Mouse (Mus musculus): ENCODE measurements around the gene Apoc4.
A peak's percentile ranks its signal among the peaks of the same experiment; 100 is the strongest.

The Apoc4 gene

GRCm38 (mm10) chr7:19676662-19677061 is 4.6 kb downstream of the Apoc4 start:
- DNase-seq (ENCODE audit: low spot score), result no peak

- DNase-seq (ENCODE audit: low spot score), result no peak
These were observed 5.5 kb downstream of the Apoc4 start for GRCm38 (mm10) chr7:19675824-19676223.

- DNase-seq (ENCODE audit: low spot score), result no peak
These were observed 8.1 kb downstream of the Apoc4 start for GRCm38 (mm10) chr7:19673083-19673699.

GRCm38 (mm10) chr7:19671511-19671910 is 9.8 kb downstream of the Apoc4 start:
- DNase-seq (ENCODE audit: low spot score), result no peak

- peak; percentile 97 for DNase-seq (ENCODE audit: low spot score)
These were observed 12.1 kb downstream of the Apoc4 start for GRCm38 (mm10) chr7:19668947-19669721.

- DNase-seq (ENCODE audit: low spot score), result no peak
These were observed 13.8 kb downstream of the Apoc4 start for GRCm38 (mm10) chr7:19667434-19667833.

GRCm38 (mm10) chr7:19666750-19667149 is 14.5 kb downstream of the Apoc4 start:
- peak; percentile 12 for DNase-seq (ENCODE audit: low spot score)

GRCm38 (mm10) chr7:19664955-19665841 is 16.1 kb downstream of the Apoc4 start, which contains the start of gene Clptm1:
Clptm1 (minus strand) TSS chr7:19665033.
- DNase-seq (ENCODE audit: low spot score), result peak; percentile 98

- DNase-seq (ENCODE audit: low spot score), result no peak
These were observed 16.8 kb downstream of the Apoc4 start for GRCm38 (mm10) chr7:19664455-19664954.

- DNase-seq (ENCODE audit: low spot score), result no peak
These were observed 17.3 kb downstream of the Apoc4 start for GRCm38 (mm10) chr7:19663940-19664339.

- no peak for DNase-seq (ENCODE audit: low spot score)
These were observed 28.7 kb downstream of the Apoc4 start for GRCm38 (mm10) chr7:19652614-19653013.

- DNase-seq (ENCODE audit: low spot score), result no peak
These were observed 30.1 kb downstream of the Apoc4 start for GRCm38 (mm10) chr7:19651063-19651786.

GRCm38 (mm10) chr7:19641223-19641622 is 40.1 kb downstream of the Apoc4 start:
- no peak for DNase-seq (ENCODE audit: low spot score)

- DNase-seq (ENCODE audit: low spot score), result no peak
These were observed 46.0 kb downstream of the Apoc4 start for GRCm38 (mm10) chr7:19635074-19635827.

GRCm38 (mm10) chr7:19634591-19634990 is 46.7 kb downstream of the Apoc4 start:
- no peak for DNase-seq (ENCODE audit: low spot score)

GRCm38 (mm10) chr7:19633855-19634254 is 47.4 kb downstream of the Apoc4 start:
- DNase-seq (ENCODE audit: low spot score), result no peak

GRCm38 (mm10) chr7:19633197-19633596 is 48.1 kb downstream of the Apoc4 start:
- DNase-seq (ENCODE audit: low spot score), result no peak

GRCm38 (mm10) chr7:19632720-19633119 is 48.6 kb downstream of the Apoc4 start:
- DNase-seq (ENCODE audit: low spot score), result no peak

GRCm38 (mm10) chr7:19632275-19632674 is 49.0 kb downstream of the Apoc4 start:
- no peak for DNase-seq (ENCODE audit: low spot score)

GRCm38 (mm10) chr7:19629361-19629734 is 51.9 kb downstream of the Apoc4 start, which contains the start of gene Relb:
Relb (minus strand) TSS chr7:19629438.
- DNase-seq (ENCODE audit: low spot score), result peak; percentile 88
